Mouse (Mus musculus) v-Abl transformed pro-B cells (cell line): ENCODE data around the gene 2610318N02Rik.

Source experiments
- in situ Hi-C, 2 experiments: fragments of 400-800 bp; cut with MboI; formaldehyde crosslinking; loops; one replicate each; pipeline ENCODE4 v1.15.1; 2025; ENCODE audit not compliant: unreplicated experiment in 2 of 2

The 2610318N02Rik gene

DNA sequence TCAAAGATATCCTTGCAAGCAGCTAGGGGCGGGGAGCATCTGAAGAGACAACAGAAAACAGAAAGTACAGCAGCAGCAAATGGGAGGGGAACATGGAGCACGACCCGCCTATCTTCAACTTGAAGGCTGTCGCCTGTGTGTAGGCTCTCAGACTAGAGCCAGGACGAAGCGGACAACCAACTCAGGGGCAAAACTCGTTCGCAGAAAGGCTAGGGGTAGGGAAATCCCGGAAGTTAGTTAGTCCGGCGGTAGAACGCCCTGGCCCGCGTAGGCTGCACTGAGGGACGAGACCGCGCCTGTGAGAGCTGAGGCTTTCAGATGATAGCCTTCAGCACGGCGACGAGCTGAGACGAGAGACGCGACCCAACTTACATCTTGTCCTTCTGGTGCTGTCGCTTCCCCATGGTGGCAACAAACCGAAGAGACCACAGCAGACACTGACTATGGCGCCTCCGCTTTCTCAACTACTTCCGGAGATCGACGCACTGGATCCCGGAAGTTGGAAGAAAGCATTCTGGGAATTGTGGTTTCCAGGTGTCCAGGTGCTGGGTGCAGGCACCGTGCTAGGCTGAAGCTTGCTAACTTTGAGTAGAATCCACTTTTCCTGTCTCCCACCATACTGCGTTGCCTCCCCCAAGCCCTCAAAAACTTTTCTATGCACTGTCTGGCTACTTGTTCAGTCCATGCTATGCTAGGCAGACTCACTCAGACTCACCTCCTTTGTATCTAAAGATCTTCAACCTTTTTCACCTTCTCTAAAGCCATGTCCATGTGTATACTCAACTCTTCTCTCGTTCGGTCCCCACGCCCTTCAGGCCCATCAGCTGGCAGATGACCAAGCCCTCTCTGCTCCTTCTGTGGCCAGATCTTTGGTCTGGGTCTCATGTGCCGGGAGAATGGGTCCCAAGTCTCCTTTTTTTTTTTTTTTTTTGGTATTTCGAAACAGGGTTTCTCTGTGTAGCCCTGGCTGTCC lies 13.9 kb downstream of the 2610318N02Rik start, which contains the start of gene Ppil2:
Ppil2 (minus strand) TSS at position 487 of the 973 bp plus-strand sequence.
- in situ Hi-C loops = no loop called here

DNA sequence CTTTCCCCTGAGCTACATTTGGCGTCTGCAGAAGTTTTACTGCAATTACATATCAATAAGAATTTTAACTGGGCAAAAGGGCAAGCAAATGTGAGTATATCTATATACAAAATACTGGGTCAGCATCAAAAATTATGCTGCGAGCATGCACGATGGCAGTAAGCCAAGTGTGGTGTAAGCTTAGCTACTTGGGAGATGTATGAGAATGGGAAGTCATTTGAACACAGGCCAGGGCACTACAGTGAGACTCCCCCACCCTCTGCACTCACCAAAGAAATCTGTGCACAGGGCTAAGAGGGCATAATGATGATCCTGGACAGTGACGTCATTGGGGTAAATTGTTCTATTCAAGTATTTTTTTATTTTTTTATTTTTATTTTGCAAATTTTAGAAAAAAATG lies 20.4 kb downstream of the 2610318N02Rik start:
- in situ Hi-C loops = no loop called here

DNA sequence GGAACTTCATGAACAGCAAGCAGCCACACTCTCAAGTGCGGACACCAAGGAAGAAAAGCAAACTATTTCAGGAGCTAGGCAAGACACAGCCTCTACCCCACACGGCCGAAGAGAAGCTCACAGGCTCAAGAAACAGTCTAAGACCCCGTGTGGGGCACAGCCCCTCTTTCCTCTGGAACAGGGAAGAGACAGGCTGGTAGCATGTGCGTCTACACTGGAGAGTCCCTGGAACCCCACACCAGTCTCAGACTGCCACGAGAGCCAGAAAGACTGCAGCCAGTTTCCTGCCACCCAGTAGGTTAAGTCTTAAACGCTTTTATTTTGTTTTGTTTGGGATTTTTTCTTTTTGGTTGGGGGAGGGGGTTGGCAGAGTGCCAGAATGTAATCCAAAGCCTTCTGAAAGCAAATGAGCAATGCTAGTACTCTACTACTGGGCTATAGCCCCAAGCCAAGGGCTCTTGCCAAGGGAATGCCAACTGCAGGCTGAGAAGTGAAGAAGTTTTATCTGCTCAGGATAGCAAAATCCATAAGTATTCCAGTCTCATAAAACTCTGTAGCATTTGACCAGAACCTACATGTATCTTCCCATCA lies 22.2 kb downstream of the 2610318N02Rik start:
- in situ Hi-C loops = no loop called here

DNA sequence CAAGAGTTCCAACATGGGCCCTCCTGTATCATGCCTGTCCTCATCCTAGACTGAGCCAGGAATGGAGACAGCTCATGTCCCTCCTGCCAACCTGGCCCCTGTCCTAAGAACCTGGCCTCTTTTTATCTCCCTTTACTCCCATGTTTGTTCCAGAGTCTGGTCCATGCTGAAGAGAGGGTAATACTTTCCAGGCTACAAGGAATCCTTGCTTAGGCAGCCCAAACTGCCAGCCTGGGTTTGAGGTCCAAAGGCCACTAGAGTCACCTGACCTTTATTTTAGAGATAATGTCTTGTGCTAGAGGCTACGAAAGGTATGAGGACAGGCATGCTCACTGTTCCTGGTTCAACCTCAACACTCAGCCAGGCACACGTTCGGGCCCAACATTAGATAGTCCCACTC lies 28.0 kb downstream of the 2610318N02Rik start:
- in situ Hi-C loops = no loop called here

DNA sequence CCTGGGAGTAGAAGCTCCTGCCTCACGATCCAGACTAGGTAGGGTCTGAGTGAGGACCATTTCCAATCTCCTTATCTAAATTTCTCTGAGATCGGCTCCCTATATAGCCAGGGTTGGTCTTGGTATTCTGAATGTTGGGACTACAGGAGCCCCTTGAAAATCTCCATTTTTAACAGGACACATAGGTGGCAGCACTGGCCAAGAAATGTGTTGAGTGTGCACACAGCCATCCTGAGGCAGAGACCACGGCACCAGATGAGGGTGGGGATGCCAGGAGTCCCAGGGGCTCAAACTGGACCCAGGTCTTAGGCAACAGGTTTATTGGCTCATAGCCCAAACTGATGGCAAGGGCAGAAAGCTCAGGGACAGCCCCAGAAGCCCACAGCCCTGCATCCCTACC lies 36.6 kb downstream of the 2610318N02Rik start:
- in situ Hi-C loops = no loop called here

DNA sequence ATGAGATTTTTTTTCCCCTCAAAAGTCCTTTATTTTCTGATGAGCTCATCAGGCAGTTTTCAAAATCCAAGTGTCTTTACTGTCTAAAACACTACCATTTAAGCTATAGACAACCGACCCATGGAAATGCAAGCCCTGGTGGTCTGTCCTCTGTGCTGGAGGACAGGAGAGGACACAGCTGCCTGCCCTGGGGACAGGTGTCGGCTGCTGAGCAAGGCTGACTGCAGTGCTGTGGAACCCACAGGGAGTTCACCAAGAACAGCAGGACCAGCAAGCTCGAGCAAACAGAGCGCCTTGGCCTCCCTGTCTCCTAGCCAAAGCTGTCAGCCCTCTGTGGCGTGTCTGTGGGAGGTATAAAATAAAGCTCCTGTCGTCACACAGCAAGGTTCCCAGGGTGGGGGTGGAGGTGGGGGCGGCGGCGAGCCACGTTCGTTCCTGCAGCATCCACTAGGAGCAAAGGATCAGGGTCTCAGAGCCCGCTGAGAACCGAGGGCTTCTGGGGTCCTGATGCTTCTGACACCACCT lies 38.2 kb downstream of the 2610318N02Rik start:
- in situ Hi-C loops = no loop called here

DNA sequence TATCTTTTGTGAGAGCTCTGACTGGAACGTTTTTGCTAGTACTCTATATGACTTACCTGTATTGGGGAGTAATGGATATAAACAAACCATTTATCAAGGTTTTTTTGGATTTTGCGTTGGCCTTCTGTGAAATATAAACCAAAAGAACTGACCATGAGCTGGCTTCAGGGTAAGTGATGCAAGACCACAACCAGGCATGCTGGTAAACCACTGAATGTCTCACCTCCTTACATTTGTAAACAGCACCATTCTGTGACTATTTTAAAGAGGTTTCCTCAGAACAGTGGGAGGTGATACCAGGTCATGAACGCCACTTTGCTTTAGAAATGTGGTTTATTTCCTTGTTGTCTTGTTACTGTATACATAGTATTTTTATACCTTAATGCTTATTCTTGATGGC lies 38.7 kb downstream of the 2610318N02Rik start:
- in situ Hi-C loops = no loop called here

DNA sequence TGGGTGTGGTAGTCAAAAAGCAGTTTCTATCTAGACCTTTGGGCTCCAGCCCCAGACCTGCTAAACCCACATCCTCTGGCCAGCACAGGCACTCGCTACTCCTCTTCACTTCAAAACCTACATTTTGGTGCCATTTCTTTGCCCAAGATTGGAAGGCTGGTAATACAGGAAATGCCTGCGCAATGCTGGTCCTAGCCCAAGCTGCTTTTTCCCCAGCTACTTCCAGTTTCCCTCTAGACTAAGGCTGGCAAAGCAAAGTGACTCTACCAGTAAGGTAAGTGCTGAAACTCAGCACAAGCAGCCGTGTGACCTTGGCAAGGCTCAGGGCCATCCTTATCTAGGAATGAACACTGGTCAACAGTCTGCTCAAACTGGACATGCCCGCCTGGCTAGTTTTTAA lies 39.3 kb downstream of the 2610318N02Rik start:
- in situ Hi-C loops = no loop called here

DNA sequence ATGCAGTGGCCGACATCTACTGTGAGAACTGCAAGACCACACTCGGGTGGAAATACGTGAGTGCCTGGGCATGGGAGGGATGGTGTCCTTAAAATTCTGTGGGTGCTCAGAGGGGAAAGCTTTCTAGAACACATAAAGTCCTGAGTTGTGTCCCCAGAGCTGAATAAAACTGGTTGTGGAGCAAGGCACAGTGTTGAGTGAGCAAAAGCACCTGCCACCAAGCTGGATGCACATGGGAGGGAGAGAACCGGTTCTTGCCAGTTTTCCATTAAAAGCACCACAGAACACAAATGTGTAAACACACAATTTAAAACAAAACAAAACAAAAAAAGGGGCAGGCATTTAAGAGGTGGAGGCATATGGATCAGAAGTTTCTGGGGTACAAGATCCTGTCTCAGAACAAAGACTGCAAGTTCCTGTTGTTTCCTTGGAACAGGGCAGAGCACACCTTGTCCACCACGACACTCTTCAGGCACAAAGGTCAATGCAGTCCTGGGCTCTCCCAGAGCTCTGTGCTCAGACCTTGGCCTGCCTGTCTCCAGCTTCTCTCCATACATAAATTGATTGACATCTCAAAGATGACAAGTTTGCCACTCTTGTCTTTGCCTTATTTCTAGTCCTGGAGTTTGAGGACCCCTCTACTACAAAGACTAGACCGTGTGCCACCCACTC lies 42.7 kb downstream of the 2610318N02Rik start:
- in situ Hi-C loops = no loop called here

DNA sequence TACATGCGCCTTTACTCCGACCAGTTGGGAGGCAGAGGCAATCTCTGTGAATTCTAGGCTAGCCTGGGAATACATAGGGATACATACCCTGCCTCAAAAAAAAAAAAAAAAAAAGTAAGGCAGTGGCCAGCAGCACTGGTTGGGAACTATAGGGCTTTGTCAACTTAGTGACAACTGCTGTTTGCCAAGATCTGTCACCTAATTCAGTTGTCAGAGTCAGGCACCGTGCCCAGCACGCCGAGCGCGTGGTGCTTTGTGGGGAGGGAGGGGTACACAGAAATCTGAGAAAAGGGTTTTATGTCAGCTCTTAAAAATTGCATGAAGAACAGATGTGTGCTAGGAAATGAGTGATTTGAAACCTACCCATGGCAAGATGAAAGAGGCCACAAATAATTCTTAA lies 46.9 kb downstream of the 2610318N02Rik start:
- in situ Hi-C loops = no loop called here

DNA sequence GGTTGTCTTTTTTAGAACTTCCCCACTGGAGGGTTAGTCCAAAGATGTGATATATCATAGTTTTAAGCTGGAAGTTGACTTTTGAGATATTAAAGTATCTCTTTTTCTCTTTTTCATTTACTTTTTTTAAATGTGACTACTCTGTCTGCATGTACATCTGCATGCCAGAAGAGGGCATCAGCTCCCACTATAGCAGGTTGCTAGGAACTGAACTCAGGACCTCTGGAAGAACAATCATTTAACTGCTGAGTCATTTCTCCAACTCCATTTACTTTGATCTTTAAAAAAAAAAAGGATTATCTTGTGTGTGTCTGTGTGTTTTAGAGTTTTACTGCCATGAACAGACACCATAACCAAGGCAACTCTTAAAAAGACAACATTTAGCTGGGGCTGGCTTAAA lies 48.1 kb downstream of the 2610318N02Rik start:
- in situ Hi-C loops = no loop called here

DNA sequence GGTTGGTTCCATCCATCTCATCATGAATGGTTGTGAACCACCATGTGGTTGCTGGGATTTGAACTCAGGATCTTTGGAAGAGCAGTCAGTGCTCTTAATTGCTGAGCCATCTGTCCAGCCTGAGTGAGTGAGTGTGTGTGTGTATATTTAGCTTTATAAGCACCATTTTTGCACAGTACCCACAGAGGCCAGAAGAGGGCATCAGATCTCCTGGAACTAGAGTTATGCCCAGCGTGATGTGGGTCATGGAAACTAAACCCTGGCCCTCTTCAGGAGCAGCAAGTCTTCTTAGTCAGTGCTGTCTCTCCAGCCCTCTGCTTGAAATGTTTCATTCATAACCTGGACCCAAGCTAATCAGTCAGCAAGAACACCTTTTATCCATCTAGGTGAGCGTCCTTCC lies 48.7 kb downstream of the 2610318N02Rik start:
- in situ Hi-C loops = no loop called here

DNA sequence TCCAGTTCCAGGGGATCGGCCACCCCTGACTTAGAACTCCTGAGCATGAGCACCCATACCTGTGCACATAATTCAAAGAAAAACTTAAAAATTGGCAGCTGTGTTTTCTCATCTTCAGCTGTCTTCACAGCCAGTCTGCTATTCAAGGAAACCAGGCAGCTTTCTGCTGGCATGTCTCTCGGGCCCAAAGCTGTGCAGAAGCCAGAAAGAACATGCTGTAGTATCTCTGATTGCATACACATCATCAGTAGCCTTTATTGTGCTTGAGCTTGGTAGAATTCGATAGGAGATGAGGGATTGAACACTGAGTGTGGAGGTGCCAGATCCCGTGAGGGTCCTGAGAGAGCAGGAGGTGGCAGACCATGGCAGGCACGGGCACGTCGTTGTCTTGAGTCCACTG lies 52.0 kb downstream of the 2610318N02Rik start:
- in situ Hi-C loops = loop anchor here in 1 of 2 experiments (25.0 kb wide), 1 partner anchor 486 kb away; no protein-coding TSS in a partner anchor

DNA sequence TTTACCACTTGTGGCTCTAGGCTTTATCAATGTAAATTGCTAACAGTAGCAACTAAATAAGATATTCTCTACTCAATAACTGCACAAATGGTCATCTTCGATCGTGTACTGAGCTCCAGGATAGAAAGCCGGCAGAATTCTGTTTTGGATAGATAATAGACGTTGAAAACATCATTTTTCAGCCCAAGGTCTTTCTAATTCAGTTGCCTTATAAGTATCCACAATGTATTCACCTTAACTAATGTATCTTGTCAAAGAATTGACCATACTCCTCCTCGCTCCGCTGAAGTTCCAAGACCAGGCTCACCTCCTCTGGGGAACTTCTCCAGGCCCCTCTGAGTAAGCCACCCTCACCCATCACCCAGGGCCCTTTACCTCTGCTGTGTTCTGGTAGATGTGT lies 54.3 kb downstream of the 2610318N02Rik start:
- in situ Hi-C loops = loop anchor here in 1 of 2 experiments (25.0 kb wide), 1 partner anchor 483 kb away; no protein-coding TSS in a partner anchor

DNA sequence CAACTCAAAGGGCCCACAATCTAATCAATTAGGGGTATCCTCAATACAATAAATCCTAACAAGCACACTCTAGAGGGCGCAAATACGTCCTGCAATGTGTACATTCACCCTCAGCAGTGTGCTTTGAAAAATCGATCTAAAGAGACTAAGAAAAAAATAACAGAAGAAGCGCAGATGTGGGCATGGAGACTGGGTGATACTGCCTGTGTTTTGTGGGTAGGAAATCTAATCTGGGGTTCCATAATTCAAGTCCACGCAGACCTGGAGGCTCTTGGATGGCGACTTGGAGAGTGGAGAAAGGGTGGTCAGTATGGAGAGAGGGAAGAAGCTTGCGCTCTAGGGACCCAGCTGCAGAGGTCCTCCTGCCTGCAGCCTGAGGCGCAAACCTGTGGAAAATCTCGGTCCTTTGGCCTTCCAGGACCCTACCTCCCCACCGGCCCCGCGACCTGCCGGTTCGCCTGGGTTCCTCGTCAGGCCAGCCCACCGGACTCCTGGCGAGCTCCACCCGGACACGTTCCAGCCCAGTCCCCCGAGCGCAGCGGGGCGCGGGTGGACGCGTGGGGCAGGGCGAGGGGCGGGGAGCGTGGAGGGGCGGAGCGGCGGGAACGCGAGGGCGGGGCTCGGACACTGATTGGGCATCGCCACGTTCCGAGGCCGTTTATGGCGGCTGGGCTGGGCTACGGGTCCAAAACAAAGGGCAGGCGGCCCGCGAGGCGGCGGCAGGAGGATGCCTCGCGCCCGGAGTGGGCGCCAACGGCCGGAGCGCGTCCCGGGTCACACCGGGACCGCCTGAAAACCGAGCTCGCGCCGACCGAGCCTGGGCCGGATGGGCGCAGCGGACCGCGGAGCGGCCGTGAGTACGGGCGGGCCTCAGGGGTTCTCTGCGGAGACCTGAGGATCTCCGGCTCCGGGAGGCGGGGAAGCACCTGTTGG lies 55.2 kb downstream of the 2610318N02Rik start, which contains the start of gene Ypel1:
Ypel1 (plus strand) TSS at position 186 of the 933 bp plus-strand sequence.
- in situ Hi-C loops = loop anchor here in 1 of 2 experiments (25.0 kb wide), 1 partner anchor 482 kb away; no protein-coding TSS in a partner anchor

DNA sequence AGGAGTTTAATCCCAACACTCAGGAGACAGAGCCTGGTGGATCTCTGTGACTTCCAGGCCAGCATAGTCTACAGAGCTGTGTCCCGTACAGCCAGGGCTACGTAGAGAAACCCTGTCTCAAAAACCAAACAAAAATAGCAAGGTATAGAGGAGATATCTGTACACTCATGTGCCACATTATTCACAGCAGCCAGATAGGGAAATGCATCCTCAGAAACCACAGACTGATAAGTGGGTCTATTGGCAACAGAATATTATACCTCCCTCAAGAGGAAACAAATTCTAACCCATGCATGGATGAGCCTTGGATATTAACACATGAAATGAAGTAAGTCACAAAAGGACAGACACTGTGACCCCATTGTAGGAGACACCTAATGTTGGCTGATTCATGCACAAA lies 57.4 kb downstream of the 2610318N02Rik start:
- in situ Hi-C loops = loop anchor here in 1 of 2 experiments (25.0 kb wide), 1 partner anchor 480 kb away; no protein-coding TSS in a partner anchor
